Mouse (Mus musculus) layer of hippocampus, adult 9-11 months (tissue): ENCODE measurements around the gene Icam4.
A peak's percentile ranks its signal among the peaks of the same experiment; 100 is the strongest.
"Not testable (repeated sequence)": the region's sequence is repeated elsewhere in the genome, so short reads cannot be mapped to it uniquely, and the experiment has no call there.

Experiments
- DNase-seq: peaks from one replicate; pipeline ENCODE4 v3.0.0; 2022

The Icam4 gene

GRCm38 (mm10) chr9:21029291-21030054 is at the start of gene Icam4:
Gene Icam4, plus strand, starts transcription at chr9:21029373.
- peak; percentile 72 for DNase-seq

DNA sequence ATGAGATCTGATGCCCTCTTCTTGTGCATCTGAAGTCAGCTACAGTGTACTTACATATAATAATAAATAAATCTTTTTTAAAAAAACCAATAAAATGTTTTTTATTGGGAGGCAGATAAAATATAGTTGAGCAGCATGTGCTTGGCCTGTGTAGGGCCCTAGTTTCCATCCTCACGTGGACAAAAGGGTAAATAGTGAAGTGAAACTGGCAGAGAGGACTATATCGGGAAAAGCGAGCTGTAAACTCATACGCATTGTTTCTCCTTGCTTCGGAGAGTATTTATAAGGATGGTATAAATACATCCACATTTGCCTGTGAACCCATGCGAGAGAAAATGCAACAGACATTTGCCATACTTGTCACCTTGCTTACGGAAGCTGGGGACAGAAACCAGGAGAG is 49.4 kb upstream of the Icam4 start:
- DNase-seq: no peak

DNA sequence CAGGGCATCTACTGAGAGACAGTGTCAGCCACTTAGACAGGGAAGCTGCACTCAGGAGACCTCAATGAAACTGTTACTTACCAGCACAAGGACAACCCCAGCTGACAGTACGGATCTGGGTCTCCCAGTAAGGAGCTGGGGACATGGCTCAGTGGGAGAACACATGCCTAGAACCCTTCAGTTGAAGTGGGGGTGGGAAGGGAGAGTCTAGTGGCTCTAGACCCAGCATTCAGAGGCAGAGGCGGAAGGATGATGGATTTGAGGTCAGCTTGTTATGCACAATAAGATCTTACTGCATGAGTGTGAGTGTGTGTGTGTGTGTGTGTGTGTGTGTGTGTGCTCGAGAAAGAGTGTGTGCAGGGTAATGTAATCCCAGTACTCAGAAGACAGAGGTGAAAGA is 47.0 kb upstream of the Icam4 start:
- no peak for DNase-seq

GRCm38 (mm10) chr9:20983169-20983568 is 46.0 kb upstream of the Icam4 start:
- DNase-seq: no peak

- DNase-seq: no peak
These were observed 42.1 kb upstream of the Icam4 start for GRCm38 (mm10) chr9:20986952-20987686.

DNA sequence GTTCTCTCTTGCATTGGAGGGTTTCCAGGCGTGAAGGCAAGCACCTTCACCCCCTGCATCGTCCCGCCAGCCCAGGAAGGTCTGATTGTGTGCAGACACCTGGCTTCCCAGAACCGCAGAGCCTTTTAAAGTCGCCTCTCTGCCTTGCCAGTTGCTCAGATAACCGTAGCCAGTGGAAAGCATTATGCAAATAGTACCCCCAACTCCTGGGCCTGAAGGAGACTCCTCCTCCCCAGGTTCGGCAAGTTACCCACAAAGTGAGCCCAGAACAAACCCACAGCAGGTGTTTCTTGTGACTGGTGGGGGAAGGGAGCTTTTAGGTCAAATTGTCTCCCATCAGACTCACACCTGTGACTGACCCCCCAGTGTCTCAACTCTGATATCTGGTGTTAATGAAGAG is 41.2 kb upstream of the Icam4 start:
- no peak for DNase-seq

DNA sequence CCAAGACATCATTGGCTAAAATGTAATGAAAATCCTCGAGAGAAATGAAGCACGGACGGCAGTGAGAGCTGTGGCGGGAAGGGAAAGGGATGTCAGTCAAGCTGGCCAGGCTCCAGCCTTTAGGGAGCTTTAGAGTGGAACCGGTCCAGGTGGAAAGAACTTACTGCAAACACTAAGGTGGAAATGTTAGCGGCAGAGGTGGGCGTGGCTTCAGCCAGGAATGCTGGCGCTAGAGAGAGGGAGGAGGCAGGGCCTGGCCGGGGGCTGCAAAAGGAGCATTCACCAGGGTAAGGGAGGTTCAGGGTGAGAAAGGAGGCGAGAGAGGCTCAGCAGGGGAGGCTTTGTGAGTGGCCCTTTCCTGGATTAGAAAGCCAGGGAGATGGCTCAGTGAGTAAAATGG is 38.3 kb upstream of the Icam4 start:
- DNase-seq: no peak

GRCm38 (mm10) chr9:20991587-20991986 is 37.6 kb upstream of the Icam4 start:
- no peak for DNase-seq

DNA sequence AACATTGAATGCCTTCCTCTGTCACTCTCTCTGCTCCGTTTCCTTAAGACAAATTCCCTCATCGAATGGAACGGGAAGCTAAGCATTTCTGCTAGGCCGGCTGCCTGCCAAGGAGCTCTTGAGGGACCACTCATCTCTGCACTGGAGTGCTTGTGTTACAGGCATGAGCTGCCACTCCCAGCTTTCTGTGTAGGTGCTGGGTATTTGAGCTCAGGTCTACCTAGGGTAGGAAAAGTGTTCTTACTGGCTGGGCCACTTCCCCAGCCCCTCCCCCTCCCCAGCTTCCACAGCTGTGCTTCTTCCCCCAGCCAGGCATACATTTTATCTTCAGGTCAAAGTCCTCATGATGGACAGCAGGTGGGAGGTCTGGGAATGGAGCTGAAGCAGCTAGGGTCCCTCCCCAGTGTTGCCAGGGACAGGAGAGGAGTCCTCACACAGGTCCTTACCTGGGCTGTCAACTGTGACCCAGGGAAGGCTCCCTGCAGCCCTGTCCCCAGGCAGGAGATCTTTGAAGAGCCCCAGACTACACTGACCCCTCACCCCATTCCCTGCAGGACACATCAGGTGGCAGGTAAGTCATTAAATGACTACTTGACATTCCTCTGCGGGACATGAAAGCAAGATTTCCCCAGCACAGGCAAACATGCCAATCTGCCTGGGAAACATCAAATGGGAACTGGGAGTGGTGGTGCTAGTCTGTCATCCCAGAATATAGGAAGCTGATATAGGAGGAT is 35.8 kb upstream of the Icam4 start:
- DNase-seq: no peak

DNA sequence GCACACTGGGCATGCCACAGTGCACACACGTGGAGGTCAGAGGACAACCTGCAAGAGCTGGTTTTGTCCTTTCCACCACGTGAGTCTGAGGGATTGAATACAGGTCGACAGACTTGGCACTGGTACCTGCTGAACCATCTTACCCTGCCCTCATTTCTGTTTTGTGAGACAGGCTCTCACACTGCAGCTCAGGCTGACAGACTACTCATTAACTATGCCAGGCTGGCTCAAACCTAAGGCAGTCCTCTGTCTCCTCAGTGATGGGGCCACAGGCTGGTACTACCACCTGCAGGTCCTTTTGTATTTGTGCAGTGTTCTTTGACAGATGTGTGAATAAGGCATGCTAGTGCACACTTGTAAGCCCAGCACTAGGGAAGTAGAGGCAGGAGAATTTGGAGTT is 34.1 kb upstream of the Icam4 start:
- no peak for DNase-seq

- DNase-seq: no peak
These were observed 32.1 kb upstream of the Icam4 start for GRCm38 (mm10) chr9:20997065-20997464.

DNA sequence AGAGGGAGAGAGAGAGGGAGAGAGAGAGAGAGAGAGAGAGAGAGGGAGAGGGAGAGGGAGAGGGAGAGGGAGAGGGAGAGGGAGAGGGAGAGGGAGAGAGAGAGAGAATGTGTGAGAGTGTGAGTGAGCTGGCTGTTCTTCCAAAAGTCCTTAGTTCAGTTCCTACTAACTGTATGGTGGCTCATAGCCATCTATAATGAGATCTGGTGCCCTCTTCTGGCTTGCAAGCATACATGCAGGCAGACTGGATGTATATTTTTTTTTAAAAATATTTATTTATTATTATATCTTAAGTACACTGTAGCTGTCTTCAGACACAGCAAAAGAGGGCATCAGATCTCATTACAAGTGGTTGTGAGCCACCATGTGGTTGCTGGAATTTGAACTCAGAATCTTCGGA is 30.8 kb upstream of the Icam4 start:
- DNase-seq: not testable (repeated sequence)

DNA sequence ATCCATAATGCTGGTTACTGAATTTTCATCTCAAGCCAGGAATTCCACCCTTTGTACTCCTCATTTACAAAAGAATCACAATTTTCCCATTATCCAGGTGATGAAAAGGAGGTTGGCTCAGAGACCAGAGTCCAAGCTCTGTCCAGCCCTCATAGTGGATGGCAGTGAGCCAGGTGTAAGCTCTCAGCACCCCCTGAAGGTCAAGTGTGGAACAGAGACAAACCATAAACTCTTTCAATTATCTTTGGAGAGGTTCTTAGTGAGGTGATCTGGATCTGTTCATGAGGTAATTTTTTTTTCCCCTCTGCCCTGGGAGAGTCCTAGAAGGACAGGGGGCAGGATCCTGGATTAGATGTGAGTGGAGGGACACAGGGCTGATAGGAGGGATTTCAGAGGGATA is 28.4 kb upstream of the Icam4 start:
- DNase-seq: no peak

GRCm38 (mm10) chr9:21001651-21002200 is 27.4 kb upstream of the Icam4 start:
- no peak for DNase-seq

DNA sequence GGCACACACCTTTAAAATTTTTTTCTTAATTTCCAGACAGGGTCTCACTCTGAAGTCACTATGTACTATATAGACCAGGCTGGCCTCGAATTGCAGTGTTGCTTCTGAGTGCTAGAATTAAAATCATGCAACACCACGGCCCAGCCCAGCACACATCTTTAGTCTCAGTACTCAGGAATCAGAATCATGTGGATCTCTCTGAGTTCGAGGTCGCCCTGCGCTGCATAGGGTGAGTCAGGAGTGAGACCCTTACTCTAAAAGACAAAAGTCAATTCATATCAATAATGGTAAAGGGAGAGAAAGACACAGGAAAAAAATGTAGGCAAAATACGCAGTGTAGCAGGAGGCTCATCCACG is 26.9 kb upstream of the Icam4 start:
- DNase-seq: no peak

DNA sequence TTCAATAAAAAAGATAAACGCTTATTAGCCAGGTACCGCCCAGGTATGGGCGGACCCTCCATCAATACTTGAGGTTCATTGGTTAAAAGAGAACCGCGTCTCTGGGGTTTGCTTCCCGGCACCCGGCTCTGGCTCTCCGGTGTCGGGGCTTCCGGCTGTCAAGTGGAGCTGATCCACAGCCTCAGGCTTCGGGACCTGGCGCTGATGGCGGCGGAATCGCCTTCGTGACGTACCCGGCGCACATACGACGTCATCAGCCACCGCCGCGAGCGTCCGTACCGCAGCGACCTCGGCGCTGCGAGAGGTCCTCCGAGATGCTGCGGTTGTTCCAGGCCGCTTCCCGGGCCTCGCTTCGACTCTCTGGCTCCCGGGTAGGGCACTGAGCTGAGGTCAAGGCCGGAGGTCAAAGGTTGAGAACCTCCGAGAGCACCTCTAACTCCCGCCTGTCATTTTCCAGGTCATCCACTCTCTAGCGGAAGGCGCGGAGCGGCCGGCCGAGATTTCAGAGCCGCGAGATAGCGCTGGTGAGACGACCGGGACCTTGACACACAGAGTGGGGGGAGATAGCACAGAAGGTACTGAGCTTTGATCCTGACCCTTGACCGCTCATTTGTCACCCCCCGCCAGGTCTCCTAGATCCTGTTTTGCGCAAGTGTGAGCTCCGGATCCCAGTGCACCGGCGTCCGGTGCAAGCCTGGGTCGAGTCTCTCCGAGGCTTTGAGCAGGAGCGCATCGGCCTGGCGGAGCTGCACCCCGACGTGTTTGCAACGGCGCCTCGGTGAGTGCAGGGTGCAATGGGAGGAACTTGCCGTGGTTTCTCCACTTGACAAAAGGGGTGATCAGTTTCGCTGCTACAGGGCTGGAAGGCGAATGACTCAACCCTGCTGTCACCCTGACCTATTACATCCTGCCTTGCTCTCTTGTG is 26.3 kb upstream of the Icam4 start, which contains the start of gene Mrpl4:
Gene Mrpl4, plus strand, starts transcription at position 112 of the 925 bp plus-strand sequence.
- peak; percentile 89 for DNase-seq

GRCm38 (mm10) chr9:21007313-21007952 is 21.7 kb upstream of the Icam4 start:
- DNase-seq: no peak

DNA sequence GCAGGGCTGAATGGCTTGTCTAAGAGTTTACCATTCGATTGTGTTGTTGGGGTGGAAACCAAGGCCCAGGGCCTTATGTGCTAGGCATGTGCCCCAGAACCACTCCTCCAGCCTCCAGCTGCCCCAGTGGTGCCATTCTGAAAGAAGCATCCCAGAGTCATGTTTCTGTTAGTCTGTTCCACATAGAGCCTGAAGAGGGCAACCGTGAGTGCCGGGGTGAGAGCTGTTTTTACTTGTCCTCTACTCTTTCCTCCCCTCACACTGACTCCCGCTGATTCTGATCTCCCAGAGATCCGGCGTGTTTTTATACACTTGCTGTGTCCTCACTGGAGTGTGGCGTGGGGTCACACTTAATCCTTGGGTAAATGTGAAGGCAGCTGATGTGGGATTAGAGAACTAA is 21.2 kb upstream of the Icam4 start:
- DNase-seq: no peak

DNA sequence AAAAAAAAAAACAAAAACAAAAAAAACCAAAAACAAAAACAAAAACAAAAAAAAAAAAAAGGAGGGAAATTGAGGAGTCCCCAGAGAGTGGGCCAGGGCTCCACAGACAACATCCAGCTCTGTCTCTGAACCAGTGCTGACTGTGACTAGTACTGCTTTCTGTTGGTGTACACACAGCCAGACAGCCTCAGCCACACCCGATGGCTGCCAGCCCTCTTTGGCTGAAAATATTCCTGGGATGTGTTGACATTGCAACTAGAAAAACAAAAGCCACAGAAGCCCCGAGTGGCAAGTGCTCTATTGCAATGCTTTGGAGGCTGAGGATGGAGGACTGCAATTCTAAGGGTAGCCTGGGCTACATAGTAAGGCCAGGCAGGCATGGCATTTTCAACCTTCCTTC is 18.8 kb upstream of the Icam4 start:
- no peak for DNase-seq

- DNase-seq: not testable (repeated sequence)
These were observed 18.1 kb upstream of the Icam4 start for GRCm38 (mm10) chr9:21010939-21011541.

GRCm38 (mm10) chr9:21011846-21012312 is 17.3 kb upstream of the Icam4 start:
- DNase-seq: no peak
